Mouse (Mus musculus) hindbrain, postnatal 0 days (tissue): Measurements from ENCODE around the gene Lhx3. TPM values are rescaled to one million over a fixed set of nuclear protein-coding genes. Genes with fewer than 3 reads are reported as not detected.

Experiments used
- ATAC-seq: fragments of 200-750 bp; cut with Nextera tagmentation; 2 replicates; pipeline ENCODE4 v1.8.0; 2017; ENCODE audit warnings: mild to moderate bottlenecking, moderate TSS enrichment, moderate library complexity
- DNase-seq: peaks from one replicate; pipeline ENCODE4 v3.0.0-alpha.2; 2015; ENCODE audit warnings: low spot score
- H3K27ac ChIP-seq: fragments of 300-500 bp; sonication (generic); 2 replicates; pipeline ENCODE4 v1.5.1; 2014; ENCODE audit warnings: mild to moderate bottlenecking
- H3K27me3 ChIP-seq: fragments of 300-500 bp; sonication (generic); 2 replicates; pipeline ENCODE4 v1.6.1; 2014; ENCODE audit warnings: low read length, mixed read lengths; ENCODE audit not compliant: insufficient read depth
- H3K36me3 ChIP-seq: fragments of 300-500 bp; sonication (generic); 2 replicates; pipeline ENCODE4 v1.6.1; 2014; ENCODE audit warnings: low read length, mixed read lengths; ENCODE audit not compliant: insufficient read depth
- H3K4me1 ChIP-seq: fragments of 300-500 bp; sonication (generic); 2 replicates; pipeline ENCODE4 v1.6.1; 2014; ENCODE audit warnings: antibody characterized with exemption, low read length, mixed read lengths; ENCODE audit not compliant: insufficient read depth
- H3K4me2 ChIP-seq: fragments of 300-500 bp; sonication (generic); 2 replicates; pipeline ENCODE4 v1.6.1; 2014; ENCODE audit warnings: low read depth, mild to moderate bottlenecking, low read length, moderate library complexity, mixed read lengths
- H3K4me3 ChIP-seq: fragments of 300-500 bp; sonication (generic); 2 replicates; pipeline ENCODE4 v1.5.1; 2014; ENCODE audit warnings: low read length
- H3K9ac ChIP-seq: fragments of 300-500 bp; sonication (generic); replicated peaks from 2 replicates; pipeline ENCODE4 v1.6.1; 2014; ENCODE audit warnings: mild to moderate bottlenecking, low read length, moderate library complexity, mixed read lengths
- H3K9me3 ChIP-seq: fragments of 300-500 bp; sonication (generic); 2 replicates; pipeline ENCODE4 v1.6.1; 2016; ENCODE audit warnings: low read length, mixed read lengths
- CTCF ChIP-seq: IDR thresholded peaks from 2 replicates; pipeline ENCODE4 v1.5.1; 2016; ENCODE audit warnings: antibody characterized with exemption, control low read depth, low read depth
- WGBS: fragments of 180-500 bp; shearing (Covaris S2); extraction: QIAGEN DNeasy Blood & Tissue Kit; methylation state at CpG from one replicate; pipeline ENCODE4 v1.1.7; 2014; 5-methylcytosine and 5-hydroxymethylcytosine counted together
- polyA plus RNA-seq: library from polyadenylated mRNA; unstranded; fragments of >200 nt; fragmentation: Nextera tagmentation; extraction: Ambion mirVana; gene quantifications from 2 replicates; pipeline ENCODE4 v1.2.1, GENCODE M21; 2015
- total RNA-seq: library from RNA; depleted of rRNA; stranded (reverse); fragments of >200 nt; gene quantifications from 2 replicates; pipeline ENCODE4 v1.2.3, GENCODE M21; 2014

Gene Lhx3
- total and polyA plus RNA-seq, 2 experiments from 2014 or later, result 2.3 to 3.2 TPM

DNA sequence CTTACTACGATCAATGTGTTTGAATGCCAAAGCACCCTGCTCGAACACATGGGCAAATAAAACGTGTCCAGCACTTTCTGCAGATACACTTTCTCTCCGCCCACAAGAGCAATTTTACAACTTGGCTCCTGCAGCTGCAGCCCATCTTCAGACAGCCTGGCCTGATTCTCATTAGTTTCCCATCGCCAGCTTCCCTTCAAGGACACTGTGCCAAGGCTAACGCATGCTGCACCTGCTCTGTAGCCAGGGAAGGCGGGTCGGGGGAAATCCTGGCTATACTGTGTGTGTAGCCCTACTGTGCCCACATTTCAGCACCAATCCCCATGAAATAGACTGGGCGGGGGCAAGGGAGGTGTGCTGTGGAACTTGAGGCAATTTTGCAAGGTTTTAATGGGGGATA lies 32.2 kb upstream of the Lhx3 start:
- Histone ChIP-seq H3K4me1 (peaks cover 5% of the 10 kb centered on the region), H3K4me2 (no peak overlapping the region), H3K4me3 (no peak overlapping the region), H3K27me3 (no peaks in the 10 kb centered on the region), H3K36me3 (no peaks in the 10 kb centered on the region), H3K9me3 (no peaks in the 10 kb centered on the region), H3K27ac (no peak overlapping the region), H3K9ac (no peak overlapping the region)
- TF ChIP-seq CTCF, result no peak
- WGBS, result 42% methylated on average over 9 of the region's 9 CpGs
- DNase-seq (peak; percentile 55), ATAC-seq (no peak)

- no peaks in the 10 kb centered on the region for H3K9me3 ChIP-seq
- peak within 1 kb of the TSS; percentile 86 for H3K9ac ChIP-seq
- peak; percentile 88 for ATAC-seq
- 4% methylated on average over 36 of the region's 36 CpGs for WGBS
- H3K27ac ChIP-seq, result peak within 1 kb of the TSS; percentile 90
- H3K4me3 ChIP-seq, result peak within 1 kb of the TSS; percentile 90
- no peaks in the 10 kb centered on the region for H3K27me3 ChIP-seq
- H3K36me3 ChIP-seq, result no peaks in the 10 kb centered on the region
- peak; percentile 95 for DNase-seq
- TF ChIP-seq CTCF, result no peak
- H3K4me1 ChIP-seq, result peaks cover 5% of the 10 kb centered on the region
- peak within 1 kb of the TSS; percentile 88 for H3K4me2 ChIP-seq
Observed at GRCm38 (mm10) chr2:26237290-26237782, 29.2 kb upstream of the Lhx3 start, which contains the start of gene Qsox2. TSS of gene Qsox2 (minus strand) at chr2:26237525.

DNA sequence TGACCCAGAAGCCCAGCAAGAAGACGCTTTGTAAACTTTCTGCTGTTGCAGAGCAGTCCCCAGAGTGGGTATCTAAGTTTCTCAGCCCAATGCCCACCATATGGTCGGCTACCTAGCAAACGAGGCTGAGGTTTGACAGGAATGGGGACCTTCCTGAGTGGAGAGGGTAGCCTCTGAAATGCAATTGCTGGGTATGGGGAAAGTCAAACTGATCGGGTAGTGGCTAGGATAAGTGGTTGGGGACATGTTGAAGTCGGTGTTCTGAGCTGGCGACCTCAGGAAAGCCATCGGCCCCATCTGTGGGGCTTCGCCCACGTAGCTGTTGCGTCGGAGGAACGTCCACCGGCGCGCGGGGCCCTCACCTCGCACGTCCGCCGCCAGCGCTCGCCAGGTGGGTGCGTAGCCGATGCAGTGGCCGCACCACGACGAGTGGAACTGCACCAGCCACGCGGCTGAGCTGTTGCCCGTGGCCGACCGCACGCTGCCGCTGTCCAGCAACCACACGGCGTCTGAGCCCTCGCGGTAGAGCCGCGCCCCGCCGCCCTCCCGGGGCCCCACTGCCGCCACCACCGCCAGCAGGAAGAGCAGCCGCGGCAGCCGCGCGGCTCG lies 28.7 kb upstream of the Lhx3 start:
- H3K4me2 ChIP-seq, result peak overlapping the region; percentile 88
- no peak for TF ChIP-seq CTCF
- H3K27me3 ChIP-seq, result no peaks in the 10 kb centered on the region
- peak overlapping the region; percentile 90 for H3K27ac ChIP-seq
- ATAC-seq (peak; percentile 75), DNase-seq (peak; percentile 47)
- peak overlapping the region; percentile 86 for H3K9ac ChIP-seq
- WGBS, result 1% methylated on average over 25 of the region's 51 CpGs
- peak overlapping the region; percentile 90 for H3K4me3 ChIP-seq
- H3K36me3 ChIP-seq, result no peaks in the 10 kb centered on the region
- peaks cover 5% of the 10 kb centered on the region for H3K4me1 ChIP-seq
- H3K9me3 ChIP-seq, result no peaks in the 10 kb centered on the region

DNA sequence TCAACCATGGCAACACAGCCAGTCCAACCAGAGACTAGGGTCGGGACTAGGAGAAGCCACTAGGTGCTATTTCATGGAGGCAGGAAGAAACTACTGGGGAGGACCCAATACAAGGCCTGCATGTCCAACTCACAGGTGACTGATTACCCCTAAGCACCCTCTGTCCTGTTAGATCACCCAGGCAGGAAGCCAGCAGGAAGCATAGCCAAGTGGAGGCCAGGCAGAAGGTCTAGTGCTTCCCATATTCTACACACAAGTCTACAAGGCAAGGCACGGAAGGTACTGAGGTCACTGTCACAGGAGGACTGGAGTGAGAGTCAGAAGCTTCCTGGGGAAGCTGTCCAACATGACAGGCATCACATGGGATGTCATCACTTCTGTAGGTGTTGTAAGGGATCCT lies 26.7 kb upstream of the Lhx3 start:
- H3K4me1 ChIP-seq, result peaks cover 5% of the 10 kb centered on the region
- no peak for TF ChIP-seq CTCF
- DNase-seq, result no peak
- H3K27me3 ChIP-seq, result no peaks in the 10 kb centered on the region
- 84% methylated on average over 2 of the region's 2 CpGs for WGBS
- H3K4me3 ChIP-seq, result no peak overlapping the region
- no peaks in the 10 kb centered on the region for H3K9me3 ChIP-seq
- H3K36me3 ChIP-seq, result no peaks in the 10 kb centered on the region
- no peak overlapping the region for H3K27ac ChIP-seq
- no peak for ATAC-seq
- H3K9ac ChIP-seq, result no peak overlapping the region
- no peak overlapping the region for H3K4me2 ChIP-seq

- Histone ChIP-seq H3K27ac (no peak overlapping the region), H3K4me1 (peaks cover 5% of the 10 kb centered on the region), H3K4me2 (no peak overlapping the region), H3K4me3 (no peak overlapping the region), H3K9me3 (no peaks in the 10 kb centered on the region), H3K9ac (no peak overlapping the region), H3K27me3 (no peaks in the 10 kb centered on the region), H3K36me3 (no peaks in the 10 kb centered on the region)
- no peak for ATAC-seq
- WGBS, result 85% methylated on average over 5 of the region's 5 CpGs
- no peak for TF ChIP-seq CTCF
- no peak for DNase-seq
Observed at GRCm38 (mm10) chr2:26234253-26234652, 26.2 kb upstream of the Lhx3 start.

DNA sequence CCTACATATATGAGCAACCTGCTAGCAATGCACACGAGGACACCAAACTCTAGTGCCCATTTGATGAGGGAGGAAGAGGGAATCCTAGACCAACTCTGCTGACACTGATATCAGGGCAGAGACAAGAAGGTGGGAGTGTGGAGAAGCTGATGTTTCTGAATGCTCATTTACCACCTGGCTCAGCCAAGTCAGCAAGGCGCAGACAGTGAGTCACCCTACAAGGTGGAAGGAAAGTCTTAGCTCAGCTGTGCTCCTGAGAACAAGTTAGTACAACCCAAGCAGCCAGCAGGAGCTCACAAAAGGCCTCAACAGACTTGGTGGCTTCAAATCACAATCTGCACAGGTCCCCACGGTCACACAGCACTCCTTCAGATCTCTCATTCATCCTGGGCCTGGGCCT lies 23.3 kb upstream of the Lhx3 start:
- no peak for ATAC-seq
- H3K9me3 ChIP-seq, result no peaks in the 10 kb centered on the region
- 83% methylated on average over 3 of the region's 3 CpGs for WGBS

GRCm38 (mm10) chr2:26230253-26230652 lies 22.2 kb upstream of the Lhx3 start:
- 57% methylated on average over 4 of the region's 4 CpGs for WGBS

More for the DNA sequence above, 23.3 kb upstream of the Lhx3 start:
- Histone ChIP-seq H3K9ac (no peak overlapping the region), H3K27ac (no peak overlapping the region), H3K36me3 (no peaks in the 10 kb centered on the region), H3K27me3 (no peaks in the 10 kb centered on the region), H3K4me2 (no peak overlapping the region), H3K4me3 (no peak overlapping the region), H3K4me1 (peaks cover 3% of the 10 kb centered on the region)
- no peak for TF ChIP-seq CTCF
- DNase-seq, result no peak

More at GRCm38 (mm10) chr2:26230253-26230652, 22.2 kb upstream of the Lhx3 start:
- ATAC-seq (no peak), DNase-seq (no peak)
- Histone ChIP-seq H3K27ac (no peak overlapping the region), H3K27me3 (no peaks in the 10 kb centered on the region), H3K36me3 (no peaks in the 10 kb centered on the region), H3K9me3 (no peaks in the 10 kb centered on the region), H3K9ac (no peak overlapping the region), H3K4me2 (no peak overlapping the region), H3K4me1 (no peaks in the 10 kb centered on the region; the same call in 1 of the 2 replicates), H3K4me3 (no peak overlapping the region)
- TF ChIP-seq CTCF, result no peak
